Mouse (Mus musculus) heart, adult 10 weeks (tissue): Measurements from ENCODE around the gene Oma1. TPM values are rescaled to one million over a fixed set of nuclear protein-coding genes. Genes with fewer than 3 reads are reported as not detected.

Source experiments
- polyA plus RNA-seq: library from polyadenylated mRNA; stranded (reverse); fragments of 350-450 nt; fragmentation: Illumina TruSeq; extraction: RNeasy Lipid Tissue Mini Kit (QIAGEN cat#74804); gene quantifications from one replicate; pipeline ENCODE4 v1.2.3, GENCODE M21; 2014; ENCODE audit warnings: low read depth, low replicate concordance

The Oma1 gene
- 39.0 TPM for polyA plus RNA-seq

GRCm38 (mm10) chr4:103313587-103314525 lies at the start of gene Oma1:
Gene Oma1, plus strand, starts transcription at chr4:103313812.

DNA sequence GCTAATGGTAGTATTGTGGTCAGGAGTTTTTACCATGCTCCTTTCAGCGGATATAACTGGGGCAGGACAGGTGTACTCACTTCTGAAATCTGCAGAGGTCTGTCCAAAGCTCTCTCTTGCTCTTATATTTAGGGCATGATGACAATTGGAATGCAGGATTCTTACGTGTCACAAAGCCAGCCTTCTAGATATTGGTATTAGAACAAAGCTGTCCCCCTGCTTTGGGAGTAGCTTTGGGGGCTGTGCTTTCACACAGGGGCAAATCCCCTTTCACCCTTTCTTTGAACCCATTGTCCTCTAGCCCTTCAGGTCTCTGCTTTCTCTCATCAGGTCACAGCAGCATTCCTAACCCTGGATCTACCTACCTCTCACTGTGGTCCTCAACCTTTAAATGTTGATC lies 22.8 kb upstream of the Oma1 start, which contains the start of gene 4921539E11Rik:
Gene 4921539E11Rik (minus strand): TSS at position 101 of the 400 bp plus-strand sequence.

Other genes with a start within 250 kb of the Oma1 start
- 19.1 TPM for gene Mier1, start 199.4 kb upstream of the Oma1 start, polyA plus RNA-seq
- gene Wdr78, start 199.3 kb upstream of the Oma1 start, polyA plus RNA-seq, result 0.60 TPM
- 6.8 TPM for gene Slc35d1, start 98.6 kb upstream of the Oma1 start, polyA plus RNA-seq
- gene 4921539E11Rik, start 22.9 kb upstream of the Oma1 start, polyA plus RNA-seq, result not detected